Mouse (Mus musculus): Measurements from ENCODE around the gene Gm49673. TPM values are rescaled to one million over a fixed set of nuclear protein-coding genes. Genes with fewer than 3 reads are reported as not detected.

The Gm49673 gene
- polyA plus RNA-seq (2017; shearing (Covaris generic)): under 1 TPM in 1 of 2 experiments, not detected in 1; 0.68 TPM

GRCm38 (mm10) chr17:8147439-8148316 lies at the start of gene Gm49673, which contains the start of gene Rnaset2a:
TSS of gene Gm49673 (minus strand) at chr17:8147788.
TSS of gene Rnaset2a (minus strand) at chr17:8148097.

GRCm38 (mm10) chr17:8164701-8165607 lies 17.4 kb upstream of the Gm49673 start, which contains the start of gene Fgfr1op:
TSS of gene Fgfr1op (plus strand) at chr17:8165501.

Other genes with a start within 250 kb of the Gm49673 start
- gene Tagap, start 221.8 kb downstream of the Gm49673 start, polyA plus RNA-seq (2017; shearing (Covaris generic)): 100 to 1,000 TPM; 109 to 117 TPM
- gene Rsph3a, start 202.2 kb downstream of the Gm49673 start, polyA plus RNA-seq (2017; shearing (Covaris generic)): 10 to 100 TPM; 27.5 to 34.5 TPM
- 10 to 100 TPM; 46.3 to 75.5 TPM for gene Rnaset2a, start 309 bp upstream of the Gm49673 start, polyA plus RNA-seq (2017; shearing (Covaris generic))
- gene Fgfr1op, start 17.7 kb upstream of the Gm49673 start, polyA plus RNA-seq (2017; shearing (Covaris generic)): 10 to 100 TPM; 16.1 to 18.9 TPM
- gene Ccr6, start 88.3 kb upstream of the Gm49673 start, polyA plus RNA-seq (2017; shearing (Covaris generic)): 10 to 100 TPM in 1 of 2 experiments, 1 to 10 TPM in 1; 3.0 to 46.7 TPM
- 100 to 1,000 TPM; 124 to 149 TPM for gene Mpc1, start 135.1 kb upstream of the Gm49673 start, polyA plus RNA-seq (2017; shearing (Covaris generic))
- gene Sft2d1, start 163.3 kb upstream of the Gm49673 start, polyA plus RNA-seq (2017; shearing (Covaris generic)): 100 to 1,000 TPM; 176 to 213 TPM
- gene Prr18, start 189.7 kb upstream of the Gm49673 start, polyA plus RNA-seq (2017; shearing (Covaris generic)): under 1 TPM; 0.34 to 0.65 TPM
- 1 to 10 TPM in 1 of 2 experiments, under 1 TPM in 1; 0.51 to 1.1 TPM for gene T2, start 208.2 kb upstream of the Gm49673 start, polyA plus RNA-seq (2017; shearing (Covaris generic))

All from inflammation-experienced regulatory T-cells (primary cell).